Mouse (Mus musculus): ENCODE measurements at regions not wholly inside any gene's neighbourhood (a gene's known extent, or its start where the extent isn't known, plus 50 kb on each side); places are given as distances from the start of the nearest gene placed in this dataset.
A peak's percentile ranks its signal among the peaks of the same experiment; 100 is the strongest.

- DNase-seq (ENCODE audit: low spot score in 2 of 2), result no peak
These were observed 113.2 kb upstream of the Thy1 start for GRCm38 (mm10) chr9:43930037-43930404.

GRCm38 (mm10) chr9:43930476-43930875 lies 112.7 kb upstream of the Thy1 start:
- DNase-seq (ENCODE audit: low spot score in 2 of 2), result no peak

- DNase-seq (ENCODE audit: low spot score in 2 of 2), result no peak
These were observed 109.0 kb upstream of the Thy1 start for GRCm38 (mm10) chr9:43934012-43934690.

GRCm38 (mm10) chr9:43934691-43935064 lies 108.5 kb upstream of the Thy1 start:
- DNase-seq (ENCODE audit: low spot score in 2 of 2), result no peak

- DNase-seq (ENCODE audit: low spot score in 2 of 2), result no peak
These were observed 103.8 kb upstream of the Thy1 start for GRCm38 (mm10) chr9:43939336-43939735.

GRCm38 (mm10) chr9:43942147-43942546 lies 101.0 kb upstream of the Thy1 start:
- no peak for DNase-seq (ENCODE audit: low spot score in 2 of 2)

GRCm38 (mm10) chr9:43943522-43943921 lies 99.7 kb upstream of the Thy1 start:
- no peak for DNase-seq (ENCODE audit: low spot score in 2 of 2)

- no peak for DNase-seq (ENCODE audit: low spot score in 2 of 2)
These were observed 98.1 kb upstream of the Thy1 start for GRCm38 (mm10) chr9:43944816-43945741.

- no peak for DNase-seq (ENCODE audit: low spot score in 2 of 2)
These were observed 97.1 kb upstream of the Thy1 start for GRCm38 (mm10) chr9:43945997-43946649.

GRCm38 (mm10) chr9:43947089-43947488 lies 96.1 kb upstream of the Thy1 start:
- no peak for DNase-seq (ENCODE audit: low spot score in 2 of 2)

GRCm38 (mm10) chr9:43947490-43948150 lies 95.6 kb upstream of the Thy1 start:
- no peak for DNase-seq (ENCODE audit: low spot score in 2 of 2)

GRCm38 (mm10) chr9:43953128-43953527 lies 90.1 kb upstream of the Thy1 start:
- DNase-seq (ENCODE audit: low spot score in 2 of 2), result no peak

GRCm38 (mm10) chr9:43959541-43959940 lies 83.6 kb upstream of the Thy1 start:
- DNase-seq (ENCODE audit: low spot score in 2 of 2), result no peak

GRCm38 (mm10) chr9:43961431-43961830 lies 81.8 kb upstream of the Thy1 start:
- no peak for DNase-seq (ENCODE audit: low spot score in 2 of 2)

- DNase-seq (ENCODE audit: low spot score in 2 of 2), result no peak
These were observed 78.0 kb upstream of the Thy1 start for GRCm38 (mm10) chr9:43965171-43965570.

GRCm38 (mm10) chr9:43965811-43966210 lies 77.4 kb upstream of the Thy1 start:
- no peak for DNase-seq (ENCODE audit: low spot score in 2 of 2)

GRCm38 (mm10) chr9:43970043-43970795 lies 73.0 kb upstream of the Thy1 start:
- no peak for DNase-seq (ENCODE audit: low spot score in 2 of 2)

GRCm38 (mm10) chr9:43970858-43971257 lies 72.3 kb upstream of the Thy1 start:
- DNase-seq (ENCODE audit: low spot score in 2 of 2), result no peak

- peak; percentile 55 to 70 for DNase-seq (ENCODE audit: low spot score in 2 of 2)
These were observed 70.9 kb upstream of the Thy1 start for GRCm38 (mm10) chr9:43972290-43972689.

GRCm38 (mm10) chr9:43975405-43975804 lies 67.8 kb upstream of the Thy1 start:
- DNase-seq (ENCODE audit: low spot score in 2 of 2), result no peak

- no peak for DNase-seq (ENCODE audit: low spot score in 2 of 2)
These were observed 66.8 kb upstream of the Thy1 start for GRCm38 (mm10) chr9:43976366-43976765.
